Mouse (Mus musculus): ENCODE data around the gene Fsd2.

Fsd2 gene

DNA sequence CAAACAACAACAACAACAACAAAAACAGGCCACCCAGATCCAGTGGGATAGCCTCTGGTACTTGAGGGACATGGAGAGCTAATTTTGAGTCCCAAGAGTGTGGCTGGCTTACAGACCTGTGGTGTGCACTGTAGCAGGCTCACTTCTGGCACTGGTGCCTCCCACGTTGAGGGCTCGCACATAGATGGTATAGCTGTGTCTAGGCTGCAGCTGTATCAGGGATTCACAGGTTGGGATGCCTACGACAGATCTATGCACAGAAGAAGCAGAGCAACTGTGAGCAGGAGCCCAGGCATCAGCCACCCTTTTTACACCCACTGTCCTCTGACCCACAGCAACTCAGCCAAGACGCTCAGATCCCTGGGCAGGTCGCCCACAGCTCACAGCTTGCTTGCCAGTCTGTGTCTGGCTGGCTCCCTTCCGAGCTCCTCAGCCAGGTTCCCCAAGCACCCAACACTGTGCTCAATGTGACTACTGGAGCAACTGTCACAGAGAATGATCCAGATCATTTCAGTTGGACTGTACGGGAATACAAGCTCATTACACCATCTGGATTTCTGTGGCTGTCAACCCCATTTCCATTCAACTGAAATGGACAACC lies 24.7 kb downstream of the Fsd2 start:
- DNase-seq (ENCODE audit: low read depth, low spot score), result peak; percentile 91

GRCm38 (mm10) chr7:81540999-81541398 lies 25.7 kb downstream of the Fsd2 start:
- DNase-seq (ENCODE audit: low read depth, low spot score), result no peak

- no peak for DNase-seq (ENCODE audit: low read depth, low spot score)
Observed at GRCm38 (mm10) chr7:81539565-81539964, 27.2 kb downstream of the Fsd2 start.

GRCm38 (mm10) chr7:81538070-81538675 lies 28.6 kb downstream of the Fsd2 start:
- no peak for DNase-seq (ENCODE audit: low read depth, low spot score)

DNA sequence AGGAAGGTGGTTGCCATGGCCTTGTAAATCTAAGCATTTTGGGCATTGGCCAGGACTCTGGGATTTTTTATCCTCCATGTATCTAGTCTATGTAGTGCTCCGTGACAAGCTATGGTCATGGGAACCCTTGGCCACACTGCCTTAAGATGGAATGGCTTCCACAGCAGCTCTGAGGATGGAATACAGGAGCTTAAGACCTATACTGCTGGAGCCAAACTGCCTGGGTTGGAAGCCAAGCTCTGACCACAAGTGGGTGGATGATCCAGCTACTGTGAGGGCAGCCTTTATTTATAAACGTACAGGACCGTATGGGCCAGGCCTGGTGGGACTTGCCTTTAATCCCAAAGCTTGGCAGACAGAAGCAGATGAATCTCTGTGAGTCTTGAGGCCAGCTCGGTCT lies 30.3 kb downstream of the Fsd2 start:
- no peak for DNase-seq (ENCODE audit: low read depth, low spot score)

GRCm38 (mm10) chr7:81531462-81531861 lies 35.3 kb downstream of the Fsd2 start:
- no peak for DNase-seq (ENCODE audit: low read depth, low spot score)

DNA sequence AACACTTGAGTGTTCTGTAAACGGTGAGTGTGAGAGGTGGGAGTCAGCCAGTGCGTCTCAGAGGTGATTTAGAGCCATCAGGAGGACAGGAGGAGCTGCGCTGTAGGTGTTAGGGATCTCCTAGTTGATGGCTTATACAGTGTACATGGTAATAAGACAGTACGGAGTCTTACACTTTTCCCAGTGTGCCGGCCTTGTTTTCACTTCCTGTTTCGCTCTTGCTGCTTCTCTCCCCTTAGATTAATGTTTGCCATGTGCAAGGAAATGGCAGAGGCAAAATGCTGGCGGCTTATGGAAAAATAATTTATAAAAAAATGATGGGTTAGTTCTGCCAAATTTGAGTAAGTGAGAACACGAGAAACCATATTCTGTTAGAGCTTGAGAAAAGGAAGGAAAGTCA lies 37.8 kb downstream of the Fsd2 start:
- DNase-seq (ENCODE audit: low read depth, low spot score), result no peak

GRCm38 (mm10) chr7:81523663-81524017 lies 43.1 kb downstream of the Fsd2 start:
- DNase-seq (ENCODE audit: low read depth, low spot score), result no peak

DNA sequence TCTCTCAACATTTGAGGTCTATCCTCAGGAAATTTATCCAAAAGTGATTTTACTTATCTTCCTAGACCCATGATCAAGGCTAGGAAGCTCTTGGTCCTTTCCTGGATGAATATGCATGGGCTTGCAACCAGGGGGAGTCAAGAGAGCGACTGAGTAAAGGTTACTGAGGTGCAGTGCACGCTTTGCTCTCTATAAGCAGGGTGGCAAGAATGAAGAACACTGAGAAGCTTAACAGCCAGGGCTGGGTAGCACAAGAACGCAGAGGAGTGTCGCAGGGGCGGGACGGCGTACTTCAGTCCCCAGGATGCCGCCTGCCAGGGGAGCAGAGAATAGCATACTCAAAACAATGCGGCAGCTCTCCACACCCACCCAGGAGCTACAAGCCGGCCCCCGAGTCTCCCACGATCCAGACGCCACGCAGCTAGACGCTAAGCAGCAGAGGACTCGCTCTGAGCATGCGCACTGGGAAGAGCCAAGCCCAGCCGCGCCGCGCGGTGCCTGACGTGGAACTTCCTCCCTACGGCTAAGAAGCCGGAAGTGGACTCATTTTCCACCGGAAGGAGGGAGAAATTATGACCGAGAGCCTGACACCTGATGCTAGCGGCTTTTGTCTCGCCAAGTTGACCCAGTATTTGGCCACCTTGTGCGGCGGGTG lies 43.6 kb downstream of the Fsd2 start:
- peak; percentile 96 for DNase-seq (ENCODE audit: low read depth, low spot score)

DNA sequence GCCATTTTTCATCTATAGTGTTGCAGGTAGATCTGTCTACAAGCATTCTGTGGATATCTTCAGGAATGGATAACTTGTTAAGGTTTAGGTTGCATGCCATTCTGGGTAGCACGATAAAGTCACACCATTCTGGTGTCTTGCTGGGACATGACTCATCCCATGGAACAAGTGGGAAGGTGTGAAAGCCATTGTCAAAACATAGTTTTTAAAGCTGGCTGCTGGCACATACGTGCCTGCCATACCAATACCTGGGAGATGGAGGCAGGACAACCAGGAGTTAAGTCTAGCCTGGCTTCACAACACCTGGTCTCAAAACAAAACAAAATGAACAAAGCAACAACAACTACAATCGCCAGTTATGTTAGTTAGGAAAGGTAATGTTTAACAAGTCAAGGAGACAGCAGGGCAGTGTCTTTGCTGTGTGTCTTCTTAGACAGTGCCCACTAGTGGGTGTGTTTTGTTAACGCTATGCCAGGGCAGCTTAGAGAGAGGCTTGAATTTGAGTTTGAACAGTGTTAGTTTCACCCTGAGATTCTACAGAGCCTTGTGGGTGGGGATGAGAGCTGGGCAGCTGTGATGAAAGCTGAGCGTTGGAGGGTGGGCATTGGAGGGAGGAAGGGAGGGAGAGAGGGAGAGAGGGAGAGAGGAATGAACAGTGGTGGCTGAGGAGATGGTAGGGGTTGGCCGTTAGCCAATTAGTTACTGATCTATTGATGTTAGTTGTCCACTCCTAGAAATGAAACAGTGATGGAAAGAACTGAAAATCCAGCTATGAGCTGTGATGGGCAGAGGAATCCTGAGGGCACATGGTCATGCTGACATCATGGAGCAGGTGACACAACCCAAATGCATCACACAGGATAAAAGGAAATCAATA lies 50.4 kb downstream of the Fsd2 start:
- no peak for DNase-seq (ENCODE audit: low read depth, low spot score)

- DNase-seq (ENCODE audit: low read depth, low spot score), result no peak
Observed at GRCm38 (mm10) chr7:81514906-81515590, 51.7 kb downstream of the Fsd2 start.

- no peak for DNase-seq (ENCODE audit: low read depth, low spot score)
Observed at GRCm38 (mm10) chr7:81501050-81501449, 65.7 kb downstream of the Fsd2 start.

- DNase-seq (ENCODE audit: low read depth, low spot score), result no peak
Observed at GRCm38 (mm10) chr7:81498181-81498580, 68.6 kb downstream of the Fsd2 start, which contains the start of gene BC048679. TSS of gene BC048679 (minus strand) at chr7:81498281.

GRCm38 (mm10) chr7:81497171-81497570 lies 69.6 kb downstream of the Fsd2 start:
- DNase-seq (ENCODE audit: low read depth, low spot score), result no peak

GRCm38 (mm10) chr7:81493331-81494021 lies 73.3 kb downstream of the Fsd2 start, which contains the start of gene Ap3b2:
TSS of gene Ap3b2 (minus strand) at chr7:81493925.
- peak; percentile 26 for DNase-seq (ENCODE audit: low read depth, low spot score)

DNA sequence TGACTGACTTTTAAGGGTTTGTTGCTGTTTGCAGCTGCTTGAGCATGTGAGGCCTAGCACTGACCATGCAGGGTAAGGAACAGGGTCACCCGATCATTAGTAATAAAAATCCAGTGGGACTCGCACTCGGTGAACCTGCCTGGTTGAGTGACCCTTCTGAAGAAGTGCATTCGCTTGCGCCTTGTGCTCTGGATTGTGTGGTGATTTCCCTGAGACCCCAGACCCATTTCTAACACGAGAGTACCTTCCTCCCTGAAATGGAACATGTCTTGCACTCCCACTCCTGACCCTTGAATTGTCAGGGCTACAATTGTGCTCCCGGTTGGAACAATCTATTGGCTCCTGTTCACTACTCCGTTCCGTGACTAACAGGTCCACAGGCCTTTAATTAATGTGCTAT lies 74.1 kb downstream of the Fsd2 start:
- DNase-seq (ENCODE audit: low read depth, low spot score), result no peak

GRCm38 (mm10) chr7:81489649-81490048 lies 77.1 kb downstream of the Fsd2 start:
- DNase-seq (ENCODE audit: low read depth, low spot score), result no peak
